Mouse (Mus musculus) olfactory bulb, adult 2 months (tissue): ENCODE data around the gene Trmt13.

Source experiments
- CTCF ChIP-seq: fragments of 200-500 bp; IDR thresholded peaks from 2 replicates; pipeline ENCODE4 v1.5.1; 2012; ENCODE audit warnings: low read depth, mild to moderate bottlenecking, low read length, moderate library complexity; ENCODE audit not compliant: insufficient read depth
- POLR2A ChIP-seq: fragments of 200-500 bp; IDR thresholded peaks from 2 replicates; pipeline ENCODE4 v1.6.1; 2012; ENCODE audit warnings: mild to moderate bottlenecking, low read depth, low read length, moderate library complexity; ENCODE audit not compliant: insufficient read depth

DNA sequence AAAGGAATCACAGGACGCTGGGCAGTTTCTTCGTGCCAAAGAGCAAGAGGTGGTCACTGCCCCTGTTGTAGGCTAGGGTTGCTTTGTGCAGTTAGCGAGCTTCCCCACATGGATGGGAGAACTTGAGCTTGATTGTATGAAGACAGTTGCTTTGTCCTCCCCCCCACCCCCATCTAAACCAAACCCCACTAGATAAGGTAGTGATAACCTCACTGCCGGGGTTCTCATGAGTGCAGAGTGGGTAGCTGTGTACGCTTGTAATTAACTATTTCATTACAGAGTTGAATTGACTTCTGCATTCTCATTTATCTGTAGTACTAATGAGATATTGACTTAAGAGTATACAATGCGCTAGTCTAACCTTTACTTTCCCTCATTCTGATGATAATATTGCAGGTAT, 4.5 kb upstream of the Trmt13 start:
- TF ChIP-seq POLR2A (no peak), CTCF (no peak)
